Mouse (Mus musculus) forebrain, embryonic 10.5 days (tissue): ENCODE measurements around the gene Upp2. TPM values are rescaled to one million over a fixed set of nuclear protein-coding genes. Genes with fewer than 3 reads are reported as not detected.

Experiments
- DNase-seq: peaks from one replicate; pipeline ENCODE4 v3.0.0-alpha.2; 2017; ENCODE audit warnings: low spot score; ENCODE audit errors: extremely low spot score
- H3K27ac ChIP-seq: fragments of 300-500 bp; sonication (generic); 2 replicates; pipeline ENCODE4 v1.5.1; 2016; ENCODE audit warnings: mild to moderate bottlenecking
- H3K27me3 ChIP-seq: fragments of 300-500 bp; sonication (generic); 2 replicates; pipeline ENCODE4 v1.6.1; 2016; ENCODE audit warnings: mild to moderate bottlenecking; ENCODE audit not compliant: poor library complexity, severe bottlenecking
- H3K36me3 ChIP-seq: fragments of 300-500 bp; sonication (generic); replicated peaks from 2 replicates; pipeline ENCODE4 v1.6.1; 2016; ENCODE audit warnings: mild to moderate bottlenecking, moderate library complexity
- H3K4me1 ChIP-seq: fragments of 300-500 bp; sonication (generic); 2 replicates; pipeline ENCODE4 v1.6.1; 2016
- H3K4me3 ChIP-seq: fragments of 300-500 bp; sonication (generic); 2 replicates; pipeline ENCODE4 v1.5.1; 2016; ENCODE audit warnings: mild to moderate bottlenecking, moderate library complexity
- H3K9me3 ChIP-seq: fragments of 300-500 bp; sonication (generic); 2 replicates; pipeline ENCODE4 v1.6.1; 2016; ENCODE audit warnings: mild to moderate bottlenecking, moderate library complexity
- WGBS: fragments of 180-500 bp; shearing (Covaris S2); methylation state at CpG from one replicate; pipeline ENCODE4 v1.1.7; 2016; 5-methylcytosine and 5-hydroxymethylcytosine counted together
- polyA plus RNA-seq: library from polyadenylated mRNA; unstranded; fragments of >200 nt; fragmentation: Nextera tagmentation; extraction: Ambion mirVana; gene quantifications from 2 replicates; pipeline ENCODE4 v1.2.1, GENCODE M21; 2016

Upp2 gene
- polyA plus RNA-seq, 1 experiment from 2014 or later = 3.9 TPM

DNA sequence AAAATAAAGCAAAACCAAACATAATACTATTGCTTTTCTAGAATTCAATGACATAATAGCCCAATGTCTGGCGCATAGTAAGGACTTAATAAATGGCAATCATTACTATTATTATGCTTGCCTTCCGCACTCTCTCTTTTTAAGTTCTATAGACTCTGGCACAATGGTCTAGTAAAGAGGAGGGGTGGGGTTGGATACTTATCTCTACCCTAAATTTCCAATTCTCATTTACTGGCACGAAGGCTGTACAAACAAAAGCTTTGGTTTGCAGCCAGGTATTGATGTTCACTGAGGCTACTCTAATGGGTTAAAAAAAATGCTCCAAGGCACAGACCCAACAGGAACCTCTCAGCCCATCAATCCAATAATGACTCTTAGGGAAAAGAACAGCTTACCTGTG is 61.9 kb downstream of the Upp2 start:
- Histone ChIP-seq H3K4me1 (peaks cover 42% of the 10 kb centered on the region), H3K9me3 (no peaks in the 10 kb centered on the region), H3K27me3 (peaks cover 97% of the 10 kb centered on the region), H3K4me3 (no peak overlapping the region), H3K27ac (no peak overlapping the region), H3K36me3 (no peaks in the 10 kb centered on the region)
- 30% methylated on average over 3 of the region's 3 CpGs for WGBS
- no peak for DNase-seq

DNA sequence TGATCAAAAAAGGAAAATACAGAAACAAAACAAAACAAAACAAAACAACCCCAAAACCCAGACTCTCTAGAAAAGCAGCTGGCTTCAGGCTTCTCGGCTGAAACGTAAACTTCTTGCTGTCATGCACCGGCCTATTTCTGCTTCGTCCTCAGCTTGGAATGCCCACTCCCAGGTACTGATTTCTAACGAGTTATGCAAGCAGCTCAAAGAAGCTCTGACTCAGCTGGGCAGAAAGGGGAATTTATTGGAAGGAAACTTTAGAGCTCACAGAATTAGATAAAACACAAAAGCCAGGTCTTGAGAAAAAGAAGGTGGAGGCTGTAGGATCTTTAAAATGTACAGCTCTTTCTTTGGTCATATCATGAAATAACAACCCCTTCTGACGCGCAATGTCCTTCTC is 62.3 kb downstream of the Upp2 start:
- 45% methylated on average over 7 of the region's 7 CpGs for WGBS
- Histone ChIP-seq H3K9me3 (no peaks in the 10 kb centered on the region), H3K27me3 (peaks cover 93% of the 10 kb centered on the region), H3K36me3 (no peaks in the 10 kb centered on the region), H3K4me1 (peaks cover 42% of the 10 kb centered on the region), H3K27ac (no peak overlapping the region), H3K4me3 (no peak overlapping the region)
- no peak for DNase-seq

DNA sequence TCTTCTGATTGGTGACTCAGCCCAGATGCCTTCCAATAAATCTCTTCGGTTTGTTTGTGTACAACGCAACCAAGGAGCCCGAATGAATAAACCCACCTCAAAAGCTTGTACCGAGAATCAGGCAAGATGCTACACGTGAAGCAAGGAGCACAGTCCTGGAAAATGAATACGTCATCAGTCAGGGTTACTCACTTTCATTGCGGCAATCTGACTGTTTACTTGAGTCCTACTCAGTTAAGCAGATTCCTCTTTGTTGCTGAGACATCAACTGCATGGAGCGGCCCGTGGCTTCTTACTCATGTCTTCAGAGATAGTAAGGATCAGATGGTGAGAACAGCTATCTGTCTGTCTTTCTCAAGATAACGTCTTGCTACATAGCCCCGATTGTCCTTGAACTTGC is 66.7 kb downstream of the Upp2 start:
- DNase-seq = no peak
- 94% methylated on average over 11 of the region's 11 CpGs for WGBS
- Histone ChIP-seq H3K27ac (no peak overlapping the region), H3K4me3 (no peak overlapping the region), H3K36me3 (no peaks in the 10 kb centered on the region), H3K9me3 (no peaks in the 10 kb centered on the region), H3K4me1 (peaks cover 7% of the 10 kb centered on the region), H3K27me3 (peaks cover 49% of the 10 kb centered on the region)

DNA sequence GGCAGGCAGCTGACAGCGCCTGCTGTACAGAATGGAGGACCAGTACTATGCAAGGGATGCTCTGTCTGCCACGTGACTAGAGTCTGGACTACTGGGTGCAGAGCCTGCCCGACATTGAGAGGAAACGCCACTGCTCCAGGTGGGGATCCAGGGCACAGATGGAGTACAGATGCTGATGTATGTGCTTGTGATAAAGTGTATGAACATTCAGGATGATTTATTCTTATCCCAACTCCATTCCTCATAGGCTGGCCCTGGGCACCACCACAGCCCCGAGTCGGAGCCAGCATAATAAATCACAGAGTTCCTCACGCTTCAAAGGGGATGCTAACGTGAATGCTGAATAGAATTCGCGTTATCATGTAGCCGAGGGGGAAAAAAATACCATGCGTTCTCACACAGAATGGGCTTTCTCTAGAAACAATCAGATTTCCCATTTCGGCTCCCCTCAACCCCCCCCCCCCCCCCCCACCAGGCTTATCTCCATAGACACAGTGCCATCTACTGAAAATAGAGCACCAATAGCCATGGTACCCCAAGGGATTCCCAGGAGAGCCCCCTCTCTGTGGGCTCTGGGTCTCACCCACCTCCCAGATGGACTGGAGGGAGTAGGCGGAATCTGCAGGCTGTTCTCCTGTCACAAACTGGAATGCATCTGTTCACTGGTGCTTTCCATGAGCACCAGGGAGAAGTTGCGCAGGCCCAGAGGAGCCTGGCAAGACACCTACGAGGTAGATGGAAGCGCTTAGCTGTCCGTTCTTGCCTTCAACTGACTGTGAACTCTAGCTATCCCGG is 74.9 kb downstream of the Upp2 start:
- H3K27ac ChIP-seq = no peak overlapping the region
- H3K9me3 ChIP-seq = no peaks in the 10 kb centered on the region
- H3K27me3 ChIP-seq = no peaks in the 10 kb centered on the region
- no peaks in the 10 kb centered on the region for H3K36me3 ChIP-seq
- no peak overlapping the region for H3K4me3 ChIP-seq
- DNase-seq = no peak
- 88% methylated on average over 19 of the region's 19 CpGs for WGBS
- H3K4me1 ChIP-seq = no peaks in the 10 kb centered on the region

DNA sequence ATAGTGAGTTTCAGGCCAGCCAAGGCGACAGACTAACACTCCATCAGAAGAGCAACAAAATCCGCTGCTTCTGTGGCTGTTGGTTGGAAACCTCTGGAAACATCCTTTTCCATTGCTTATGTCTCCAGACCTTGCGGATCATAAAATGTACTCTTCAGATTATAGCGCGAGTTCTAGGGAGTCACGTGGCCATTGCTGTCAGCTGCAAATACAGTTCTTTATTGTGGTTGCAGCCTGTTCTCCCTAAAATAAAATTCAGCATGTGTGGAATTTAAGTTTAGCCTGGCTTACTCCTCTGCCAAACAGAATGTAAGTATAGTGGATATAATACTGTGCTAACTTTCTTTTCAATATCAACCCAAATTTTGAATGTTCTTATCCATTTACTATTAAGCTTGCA is 78.6 kb downstream of the Upp2 start:
- Histone ChIP-seq H3K9me3 (no peaks in the 10 kb centered on the region), H3K36me3 (no peaks in the 10 kb centered on the region), H3K27ac (no peak overlapping the region), H3K4me1 (no peaks in the 10 kb centered on the region), H3K4me3 (no peak overlapping the region), H3K27me3 (no peaks in the 10 kb centered on the region)
- WGBS = 97% methylated on average over 6 of the region's 6 CpGs
- DNase-seq = no peak

DNA sequence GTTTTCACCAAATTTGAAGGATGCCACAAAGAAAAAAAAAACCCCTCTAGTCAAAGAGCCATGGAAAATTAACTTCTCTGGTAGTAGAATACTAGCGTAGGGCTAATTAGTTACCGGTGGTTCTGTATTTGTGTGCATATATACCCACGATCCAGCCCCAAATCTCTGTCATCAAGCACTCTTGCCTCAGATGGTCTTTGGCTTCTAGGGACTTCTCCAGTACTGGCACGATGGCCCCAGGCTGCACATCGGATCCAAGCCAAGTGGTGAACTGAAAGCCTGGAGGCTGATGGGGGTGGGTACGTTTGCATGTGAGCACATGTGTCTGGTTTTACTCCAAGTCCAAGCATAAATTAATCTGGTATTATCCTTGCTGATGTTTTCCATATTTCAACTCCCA is 88.1 kb downstream of the Upp2 start:
- peaks cover 4% of the 10 kb centered on the region; the same call in 1 of the 2 replicates for H3K4me1 ChIP-seq
- H3K27me3 ChIP-seq = no peaks in the 10 kb centered on the region
- no peak overlapping the region for H3K27ac ChIP-seq
- no peak overlapping the region for H3K4me3 ChIP-seq
- WGBS = 90% methylated on average over 6 of the region's 6 CpGs
- no peak for DNase-seq
- 0 out of 2 replicates have a peak, but pooled peaks cover 3% of the 10 kb centered on the region for H3K9me3 ChIP-seq
- H3K36me3 ChIP-seq = no peaks in the 10 kb centered on the region

DNA sequence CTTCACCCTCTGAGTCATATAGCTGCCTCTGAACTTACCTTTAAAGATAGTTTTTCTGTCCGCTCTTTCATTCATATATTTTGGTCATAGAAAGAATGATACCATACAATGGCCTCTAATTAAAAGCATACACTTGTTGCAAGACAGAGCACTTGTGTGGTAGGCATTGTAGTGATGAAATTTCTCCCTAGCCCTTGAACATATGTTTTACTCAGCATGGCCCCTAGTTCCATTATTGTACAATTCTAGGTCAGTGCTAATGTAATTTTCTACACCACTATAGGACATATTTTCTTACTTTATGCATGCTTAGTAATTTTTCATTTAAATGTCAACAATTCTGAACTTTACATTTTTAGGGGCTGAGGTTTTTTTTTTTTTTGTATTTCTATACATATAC is 89.9 kb downstream of the Upp2 start:
- WGBS = 98% methylated on average over 1 of the region's 1 CpGs
- DNase-seq = no peak
- H3K4me1 ChIP-seq = peaks cover 8% of the 10 kb centered on the region; the same call in 1 of the 2 replicates
- no peaks in the 10 kb centered on the region for H3K36me3 ChIP-seq
- no peaks in the 10 kb centered on the region for H3K27me3 ChIP-seq
- no peak overlapping the region for H3K27ac ChIP-seq
- H3K9me3 ChIP-seq = 0 out of 2 replicates have a peak, but pooled peaks cover 3% of the 10 kb centered on the region
- H3K4me3 ChIP-seq = no peak overlapping the region

DNA sequence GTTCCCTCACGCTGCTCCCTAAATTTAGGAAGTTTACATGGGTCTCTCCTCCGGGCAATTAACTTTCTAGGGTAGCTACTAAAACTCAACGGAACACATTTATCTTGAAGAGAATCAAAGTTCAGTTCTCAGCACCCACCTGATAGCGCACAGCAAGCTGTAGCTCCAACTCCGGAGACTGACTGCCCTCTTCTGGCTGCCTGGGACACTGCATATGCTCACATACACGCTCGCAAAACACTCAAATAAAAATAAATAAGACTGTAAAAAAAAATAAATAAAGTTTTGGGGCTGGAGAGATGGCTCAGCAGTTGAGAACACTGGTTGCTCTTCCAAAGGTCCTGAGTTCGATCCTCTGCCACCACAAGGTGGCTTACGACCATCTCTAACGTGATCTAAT is 90.8 kb downstream of the Upp2 start:
- 95% methylated on average over 10 of the region's 10 CpGs for WGBS
- DNase-seq = no peak

DNA sequence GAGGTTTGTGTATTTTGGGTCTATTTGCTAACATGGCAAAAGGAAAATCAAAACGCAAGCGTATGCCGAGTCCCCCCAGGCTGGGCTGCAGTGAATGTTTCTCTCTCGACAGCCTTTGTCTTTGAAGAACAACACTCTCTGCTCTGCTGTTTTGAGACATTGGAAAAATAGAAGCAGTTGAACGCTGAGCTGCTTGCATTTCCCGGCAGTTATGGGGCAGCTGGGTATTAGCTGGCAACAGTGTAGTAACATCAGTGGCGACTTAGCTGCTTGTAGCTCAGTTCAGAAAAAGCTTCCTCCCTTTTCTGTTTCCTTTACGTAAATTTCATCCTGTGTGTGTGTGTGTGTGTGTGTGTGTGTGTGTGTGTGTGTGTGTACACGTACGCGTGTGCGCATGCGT is 93.5 kb downstream of the Upp2 start:
- Histone ChIP-seq H3K27ac (no peak overlapping the region), H3K9me3 (0 out of 2 replicates have a peak, but pooled peaks cover 3% of the 10 kb centered on the region), H3K36me3 (no peaks in the 10 kb centered on the region), H3K4me3 (no peak overlapping the region), H3K27me3 (no peaks in the 10 kb centered on the region), H3K4me1 (peaks cover 8% of the 10 kb centered on the region; the same call in 1 of the 2 replicates)
- WGBS = 67% methylated on average over 13 of the region's 13 CpGs
- DNase-seq = no peak

More for the DNA sequence above, 90.8 kb downstream of the Upp2 start:
- Histone ChIP-seq H3K27me3 (no peaks in the 10 kb centered on the region), H3K9me3 (0 out of 2 replicates have a peak, but pooled peaks cover 3% of the 10 kb centered on the region), H3K36me3 (no peaks in the 10 kb centered on the region), H3K27ac (no peak overlapping the region), H3K4me3 (no peak overlapping the region), H3K4me1 (peaks cover 8% of the 10 kb centered on the region; the same call in 1 of the 2 replicates)

DNA sequence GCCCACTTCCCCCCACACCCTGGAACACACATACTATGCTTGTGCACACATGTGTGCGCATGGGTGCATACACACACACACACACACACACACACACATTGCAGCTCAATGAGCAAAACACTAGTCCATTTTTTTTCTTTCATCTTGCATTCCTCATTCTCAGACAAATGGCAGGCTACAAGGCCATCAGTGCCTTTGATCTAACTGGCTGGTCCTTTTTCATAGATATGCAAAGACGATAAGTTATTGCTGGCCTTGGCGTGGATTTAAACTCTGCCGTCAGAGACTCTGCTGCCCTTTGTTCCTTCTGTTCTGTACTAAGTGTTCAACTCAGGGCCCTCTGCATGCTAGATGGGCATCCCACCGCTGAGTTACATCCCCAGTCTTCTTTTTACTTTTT is 94.0 kb downstream of the Upp2 start:
- H3K27me3 ChIP-seq = no peaks in the 10 kb centered on the region
- peaks cover 8% of the 10 kb centered on the region; the same call in 1 of the 2 replicates for H3K4me1 ChIP-seq
- WGBS = 87% methylated on average over 5 of the region's 5 CpGs
- no peak for DNase-seq
- no peak overlapping the region for H3K4me3 ChIP-seq
- no peaks in the 10 kb centered on the region for H3K36me3 ChIP-seq
- no peak overlapping the region for H3K27ac ChIP-seq
- 0 out of 2 replicates have a peak, but pooled peaks cover 3% of the 10 kb centered on the region for H3K9me3 ChIP-seq

DNA sequence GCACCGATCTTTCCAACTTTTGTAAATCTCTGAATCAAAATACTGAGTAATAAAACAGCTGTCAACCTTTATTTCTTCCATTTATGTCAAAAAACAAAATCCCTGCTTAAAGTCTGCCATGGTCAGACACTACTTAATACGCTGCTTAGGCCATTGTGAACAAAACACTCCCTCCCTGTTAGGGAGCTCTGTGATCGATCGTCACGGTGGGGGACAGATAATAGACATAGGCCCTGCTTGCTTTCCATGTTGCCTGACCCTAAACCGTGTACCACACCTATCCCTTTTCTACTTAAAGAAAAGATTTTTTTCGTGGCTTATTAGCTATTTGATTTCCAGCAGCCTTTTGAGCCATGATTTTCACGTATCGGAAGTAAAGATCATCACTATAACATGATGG is 95.6 kb downstream of the Upp2 start:
- no peak for DNase-seq
- 72% methylated on average over 9 of the region's 9 CpGs for WGBS

DNA sequence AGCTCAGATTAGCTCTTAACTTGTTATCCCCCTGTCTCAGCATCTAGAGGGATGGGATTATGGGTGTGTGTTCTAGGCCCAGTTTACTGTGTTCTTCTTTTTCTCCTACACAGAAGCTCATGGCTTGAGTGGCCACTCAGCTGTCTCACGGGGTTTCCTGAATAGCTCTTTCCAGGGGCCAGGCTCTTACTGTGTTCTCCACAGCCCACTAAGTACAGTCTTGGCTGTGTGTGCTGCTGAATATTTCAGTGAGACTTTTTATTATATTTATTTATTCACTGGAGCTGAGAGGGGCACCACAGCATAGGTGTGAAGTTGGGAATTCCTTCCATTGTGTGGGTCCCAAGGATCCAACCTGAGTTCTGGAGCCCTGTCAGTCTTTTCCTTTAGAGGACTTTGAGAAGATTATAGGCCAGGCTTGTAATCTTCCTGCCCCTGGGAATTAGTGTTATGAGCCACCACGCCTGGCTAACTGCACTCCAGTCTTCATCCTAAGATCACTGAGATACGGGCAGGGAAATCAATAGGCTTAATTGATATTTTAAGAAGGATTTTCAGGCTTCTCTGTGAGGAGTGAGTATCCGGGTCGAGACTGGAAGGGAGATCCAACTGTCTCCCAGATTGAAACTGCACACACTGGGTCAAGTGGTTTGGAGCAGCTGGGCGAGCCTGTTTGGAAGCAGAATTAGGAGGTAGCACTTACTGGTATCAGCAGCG is 96.5 kb downstream of the Upp2 start:
- peaks cover 8% of the 10 kb centered on the region; the same call in 1 of the 2 replicates for H3K4me1 ChIP-seq
- no peak for DNase-seq
- H3K4me3 ChIP-seq = no peak overlapping the region
- H3K27me3 ChIP-seq = no peaks in the 10 kb centered on the region
- no peaks in the 10 kb centered on the region for H3K9me3 ChIP-seq
- H3K27ac ChIP-seq = no peak overlapping the region
- no peaks in the 10 kb centered on the region for H3K36me3 ChIP-seq
- 81% methylated on average over 7 of the region's 7 CpGs for WGBS

More for the DNA sequence above, 95.6 kb downstream of the Upp2 start:
- H3K36me3 ChIP-seq = no peaks in the 10 kb centered on the region
- no peak overlapping the region for H3K4me3 ChIP-seq
- 0 out of 2 replicates have a peak, but pooled peaks cover 2% of the 10 kb centered on the region for H3K9me3 ChIP-seq
- H3K27ac ChIP-seq = no peak overlapping the region
- peaks cover 8% of the 10 kb centered on the region; the same call in 1 of the 2 replicates for H3K4me1 ChIP-seq
- no peaks in the 10 kb centered on the region for H3K27me3 ChIP-seq
